Mouse (Mus musculus) right cerebral cortex, postnatal 14 days (tissue): ENCODE measurements around the gene Brip1.

Experiments
- DNase-seq: peaks from one replicate; pipeline ENCODE4 v3.0.0; 2022

Gene Brip1

DNA sequence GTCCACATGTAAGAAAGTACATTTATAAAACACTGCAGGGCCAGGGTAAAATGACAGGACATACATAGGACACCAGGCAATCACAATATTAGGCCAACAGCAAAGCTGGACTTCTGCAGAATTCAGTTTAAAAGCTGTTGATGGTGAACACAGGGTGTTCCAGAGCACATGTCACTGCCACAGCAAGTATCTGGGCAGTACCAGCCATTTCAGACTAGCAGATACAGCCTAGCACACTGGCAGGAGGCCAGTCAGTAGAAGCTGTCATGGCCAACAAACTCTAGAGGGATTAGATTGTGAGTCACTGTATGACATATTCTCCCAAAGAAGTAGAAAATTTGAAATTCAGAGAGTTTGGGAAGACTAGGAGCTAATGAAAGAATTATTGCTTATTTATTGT is 94.4 kb downstream of the Brip1 start:
- peak; percentile 6 for DNase-seq

DNA sequence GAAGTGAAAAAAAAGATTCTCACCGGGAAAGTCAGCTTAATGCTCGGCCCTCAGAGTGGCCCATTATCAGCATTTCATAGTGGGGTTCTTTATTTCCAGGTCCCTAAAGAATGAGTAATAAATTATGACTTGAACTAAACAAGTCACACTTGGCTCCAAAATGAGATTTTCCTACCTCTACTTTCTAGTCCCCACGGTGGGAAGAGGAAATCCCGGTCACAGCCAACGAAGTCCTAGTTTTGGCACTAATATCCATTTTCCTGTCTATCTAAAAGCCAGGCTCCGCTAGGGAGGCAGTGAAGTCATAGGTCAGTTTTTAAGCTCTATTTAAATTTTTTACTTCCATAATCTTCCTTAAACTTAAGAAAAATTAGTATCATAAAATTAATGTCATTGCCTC is 99.8 kb downstream of the Brip1 start:
- no peak for DNase-seq

DNA sequence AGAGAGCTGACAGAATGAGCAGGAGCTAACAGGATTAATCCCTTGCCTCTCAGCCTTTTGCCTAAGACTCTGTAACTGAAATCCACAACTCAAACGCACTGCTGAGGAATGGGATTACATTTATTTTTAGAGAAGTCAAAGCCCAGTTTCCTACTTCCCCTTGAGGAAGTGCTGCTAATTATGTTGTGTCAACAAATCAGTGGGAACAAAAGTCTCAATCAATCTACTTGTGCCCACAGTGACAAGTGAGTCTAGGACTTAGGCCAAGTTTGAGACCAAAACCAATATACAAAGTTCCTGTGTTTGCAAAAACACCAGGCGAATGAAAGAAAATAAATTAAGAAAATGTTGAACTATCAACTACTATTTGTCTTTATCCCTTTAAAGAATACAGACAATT is 101.7 kb downstream of the Brip1 start:
- DNase-seq: no peak

DNA sequence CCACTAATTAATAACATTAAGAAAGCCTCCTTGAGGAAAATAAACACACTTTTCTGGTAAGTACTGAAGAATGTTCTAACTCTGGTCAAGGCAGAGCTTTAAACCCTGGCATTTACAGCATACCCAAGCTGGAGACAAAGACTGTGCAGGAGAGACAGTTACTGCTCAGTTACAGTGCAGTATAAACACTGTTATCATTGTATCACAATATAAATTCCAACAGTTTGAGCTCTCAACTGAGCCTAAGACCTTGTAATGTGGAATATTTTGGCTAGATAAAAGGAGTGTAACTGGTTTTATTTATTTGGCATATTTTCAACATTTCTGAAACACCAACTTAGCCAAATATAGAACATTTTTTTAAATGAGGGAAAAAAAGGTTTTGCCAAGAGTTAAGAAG is 112.2 kb downstream of the Brip1 start:
- no peak for DNase-seq

DNA sequence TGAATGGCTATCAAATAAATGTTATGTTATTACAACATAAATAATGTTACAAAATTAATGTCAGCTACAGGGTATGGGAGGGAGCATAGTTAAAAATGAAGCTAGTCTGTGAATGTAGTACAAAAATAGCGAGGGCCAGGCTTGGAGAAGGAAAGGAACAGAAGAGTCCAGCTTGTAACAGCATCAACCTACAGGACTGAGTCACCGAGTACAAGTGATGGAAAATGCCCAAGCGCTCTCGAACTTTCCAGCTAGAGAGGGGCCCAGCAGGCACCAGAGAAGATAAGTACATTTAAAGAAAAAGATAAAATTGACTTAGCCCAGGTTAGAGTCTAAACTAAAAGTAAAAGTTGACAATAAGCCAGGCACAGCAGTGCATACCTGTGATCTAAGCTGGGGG is 116.5 kb downstream of the Brip1 start:
- no peak for DNase-seq

DNA sequence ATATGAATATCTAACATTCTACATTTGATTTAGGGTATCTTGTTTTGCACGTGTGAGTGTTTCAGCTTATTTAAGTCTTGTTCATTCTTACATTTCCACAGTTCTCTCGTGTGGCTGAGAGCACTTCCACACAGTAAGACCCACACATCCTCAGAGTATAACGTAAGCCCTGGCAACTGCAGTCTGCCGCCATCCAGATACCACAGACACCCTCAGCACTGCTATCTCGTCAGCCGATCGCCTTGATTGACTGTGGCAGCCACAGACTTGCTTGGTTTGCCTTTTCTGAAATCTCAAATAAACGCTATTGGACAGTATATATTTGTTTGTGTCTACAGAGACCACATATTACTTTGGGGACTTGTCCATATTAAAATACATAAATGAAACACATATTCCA is 123.0 kb downstream of the Brip1 start:
- no peak for DNase-seq

DNA sequence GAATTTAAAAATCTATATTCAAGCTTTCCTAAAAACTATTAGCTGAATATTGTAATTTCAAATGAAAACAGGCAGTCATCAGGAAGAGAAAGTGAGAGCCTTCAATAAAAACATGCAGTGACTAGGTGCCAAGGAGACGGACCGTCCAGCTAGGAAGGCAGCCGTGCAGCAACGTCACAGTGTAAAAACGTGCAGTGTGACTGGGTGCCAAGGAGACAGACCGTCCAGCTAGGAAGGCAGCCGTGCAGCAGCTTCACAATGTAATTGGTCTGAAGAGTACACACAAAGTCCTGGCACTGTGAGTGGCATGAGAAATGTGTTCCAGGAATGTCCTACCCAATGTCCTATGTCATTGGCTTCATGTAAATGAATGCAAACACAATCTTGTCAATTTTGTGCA is 124.0 kb downstream of the Brip1 start:
- DNase-seq: no peak

DNA sequence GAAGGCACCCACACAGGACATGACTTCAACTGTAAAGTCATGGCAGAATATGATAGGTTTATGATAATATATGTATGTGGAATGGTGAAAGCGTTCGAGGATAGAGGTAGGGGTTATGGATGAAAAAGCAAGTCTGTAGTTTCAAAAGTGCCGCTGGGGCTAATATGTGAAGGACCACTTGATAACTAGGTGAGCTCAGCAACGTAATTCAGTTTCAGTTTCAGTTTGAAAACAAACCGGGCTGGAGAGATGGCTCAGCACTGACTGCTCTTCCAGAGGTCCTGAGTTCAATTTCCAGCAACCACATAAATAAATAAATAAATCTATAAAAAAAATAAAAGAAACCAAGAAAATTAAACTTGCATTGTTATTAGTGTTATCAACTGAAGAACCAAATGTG is 124.6 kb downstream of the Brip1 start:
- DNase-seq: no peak

DNA sequence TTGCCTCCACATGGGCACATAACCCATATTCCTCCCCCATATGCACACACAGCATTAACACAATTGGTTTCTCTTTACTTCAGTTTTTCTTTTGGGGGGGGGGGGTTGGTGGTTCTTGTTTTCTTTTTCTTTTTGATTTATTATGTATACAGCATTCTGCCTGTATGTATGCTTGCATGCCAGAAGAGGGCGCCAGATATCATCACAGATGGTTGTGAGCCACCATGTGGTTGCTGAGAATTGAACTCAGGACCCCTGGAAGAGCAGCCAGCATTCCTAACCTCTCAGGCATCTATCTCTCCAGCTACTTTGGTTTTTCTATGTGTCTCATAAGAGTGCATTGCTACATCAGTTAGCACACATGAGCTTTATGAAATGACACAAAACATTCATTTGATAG is 125.6 kb downstream of the Brip1 start:
- DNase-seq: no peak

DNA sequence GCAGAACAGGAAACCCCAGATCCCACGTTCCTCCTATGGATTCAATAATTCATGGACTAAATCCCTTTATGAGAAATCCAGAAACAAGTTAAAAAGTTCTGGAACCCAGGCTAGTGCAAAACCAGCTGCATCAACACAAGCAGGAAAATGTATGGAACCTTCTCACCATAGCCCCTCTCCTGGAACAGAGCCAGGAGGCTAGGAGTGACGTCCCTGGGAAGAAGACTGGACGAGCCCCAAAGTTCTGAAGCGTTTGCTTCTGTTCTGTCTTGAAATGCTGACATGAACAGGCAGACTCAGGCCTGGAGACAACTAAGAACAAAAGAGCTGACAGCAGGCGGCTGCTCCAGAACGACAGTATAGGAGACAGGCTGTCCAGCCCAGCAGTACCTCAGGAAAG is 132.3 kb downstream of the Brip1 start:
- DNase-seq: no peak

DNA sequence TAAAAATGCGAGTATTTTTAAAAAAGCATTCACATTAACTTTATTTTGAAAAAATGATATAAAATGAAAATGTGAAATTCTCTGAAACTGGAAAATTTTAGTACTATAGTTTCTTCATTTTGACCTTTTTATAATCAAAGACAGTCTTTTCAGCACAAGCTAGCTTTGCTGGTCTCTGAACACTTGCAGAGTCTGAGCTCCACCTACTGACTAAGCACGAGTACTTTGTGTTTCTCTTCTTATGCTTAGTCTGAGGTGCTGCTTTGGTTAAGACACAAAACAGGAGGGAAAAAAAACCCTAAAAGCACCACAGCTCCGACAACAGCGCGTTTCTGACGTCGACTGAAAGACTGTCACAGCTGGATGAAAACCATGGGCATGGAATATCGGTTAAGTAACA is 133.8 kb downstream of the Brip1 start:
- DNase-seq: no peak

DNA sequence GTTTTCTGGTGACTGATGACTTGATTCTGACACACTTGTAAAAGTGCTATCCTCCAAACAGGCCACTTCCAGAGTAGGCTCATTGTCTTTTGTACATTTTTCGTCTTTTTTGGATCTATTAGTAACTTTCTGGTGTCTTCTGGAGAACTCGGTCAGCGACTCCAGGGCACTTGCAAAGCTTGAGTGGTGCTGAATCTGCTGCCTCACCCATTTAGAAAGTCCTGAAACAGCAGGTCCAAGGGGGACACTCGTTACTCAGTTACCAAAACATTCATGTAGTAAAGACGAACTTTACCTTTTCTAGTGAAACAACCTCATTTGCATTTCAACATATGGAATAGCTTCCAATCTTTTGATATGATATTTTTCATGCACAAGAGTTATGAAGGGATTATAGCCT is 136.1 kb downstream of the Brip1 start:
- no peak for DNase-seq

DNA sequence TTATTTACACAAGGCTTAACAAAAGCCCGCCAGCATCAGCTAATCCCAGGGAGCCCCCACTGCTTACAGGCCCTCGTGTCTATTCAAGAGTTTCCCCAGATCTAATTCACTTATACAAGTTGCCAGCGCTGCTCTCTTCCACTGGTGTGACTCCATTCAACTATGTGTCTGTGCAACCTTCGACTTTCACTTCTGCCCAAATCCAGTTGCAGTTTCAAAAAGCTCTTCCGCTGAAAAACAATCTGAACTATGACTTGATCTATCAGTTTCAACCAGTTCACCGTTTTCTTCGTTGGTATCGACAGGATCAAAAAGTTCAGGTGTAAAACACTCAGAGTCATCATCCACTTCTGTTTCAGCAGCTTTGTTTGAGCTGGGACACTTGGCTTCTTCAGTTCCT is 139.8 kb downstream of the Brip1 start:
- DNase-seq: no peak

DNA sequence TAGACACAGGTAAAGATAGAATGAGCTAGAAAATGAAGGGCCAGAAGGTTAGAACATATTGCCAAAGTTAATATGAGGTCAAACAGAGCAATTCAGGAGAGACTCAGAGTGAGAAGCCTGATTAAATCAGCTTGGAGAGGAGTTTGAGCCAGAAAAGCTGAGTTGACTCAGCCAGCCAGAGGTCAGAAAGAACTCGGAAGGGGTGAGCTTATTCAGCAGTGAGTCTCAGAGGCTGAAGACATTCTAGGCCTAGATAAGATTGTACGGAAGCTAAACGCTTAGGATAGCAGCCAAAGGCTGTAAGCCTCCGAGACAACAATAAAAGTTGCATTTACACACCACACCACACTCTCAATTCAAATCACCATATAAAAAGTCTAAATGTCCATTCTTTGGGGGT is 141.9 kb downstream of the Brip1 start:
- DNase-seq: no peak

DNA sequence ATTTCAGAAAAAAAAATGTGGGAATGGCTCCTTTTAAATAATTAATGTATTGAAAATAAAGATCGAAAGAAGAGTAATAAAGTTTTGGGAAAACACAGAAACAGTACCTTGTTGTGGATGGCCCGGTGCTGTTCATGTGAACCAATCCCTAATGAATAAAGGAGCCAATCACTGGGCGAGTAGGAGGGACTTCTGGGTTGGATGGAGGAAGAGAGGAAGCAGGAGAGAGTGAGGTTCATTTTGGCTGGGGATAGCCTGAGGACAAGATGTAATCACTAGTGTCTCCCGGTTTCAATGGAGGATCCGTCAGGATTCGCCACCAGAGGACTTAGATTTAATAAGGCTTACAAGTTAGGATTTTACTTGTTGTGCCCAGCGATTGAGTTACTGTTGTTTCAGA is 145.2 kb downstream of the Brip1 start:
- DNase-seq: no peak

DNA sequence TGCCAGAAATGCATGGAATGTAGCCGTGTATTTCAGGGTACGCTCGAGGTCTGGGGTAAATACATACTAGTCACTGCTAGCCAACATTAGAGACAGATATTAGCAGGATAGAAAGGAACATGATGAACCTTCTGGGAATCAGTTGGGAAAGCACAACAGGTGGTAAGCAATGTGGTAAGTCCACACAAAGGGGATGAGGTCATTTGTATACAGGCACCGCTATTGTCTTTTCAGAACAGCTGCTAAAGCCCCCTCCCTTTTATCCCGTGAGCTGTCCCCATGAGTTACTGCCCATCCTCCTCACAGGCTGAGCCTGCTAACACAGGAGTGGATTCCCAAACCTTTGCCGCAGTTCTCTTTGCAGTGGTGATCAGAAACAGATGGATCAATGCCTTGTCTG is 149.6 kb downstream of the Brip1 start:
- no peak for DNase-seq

DNA sequence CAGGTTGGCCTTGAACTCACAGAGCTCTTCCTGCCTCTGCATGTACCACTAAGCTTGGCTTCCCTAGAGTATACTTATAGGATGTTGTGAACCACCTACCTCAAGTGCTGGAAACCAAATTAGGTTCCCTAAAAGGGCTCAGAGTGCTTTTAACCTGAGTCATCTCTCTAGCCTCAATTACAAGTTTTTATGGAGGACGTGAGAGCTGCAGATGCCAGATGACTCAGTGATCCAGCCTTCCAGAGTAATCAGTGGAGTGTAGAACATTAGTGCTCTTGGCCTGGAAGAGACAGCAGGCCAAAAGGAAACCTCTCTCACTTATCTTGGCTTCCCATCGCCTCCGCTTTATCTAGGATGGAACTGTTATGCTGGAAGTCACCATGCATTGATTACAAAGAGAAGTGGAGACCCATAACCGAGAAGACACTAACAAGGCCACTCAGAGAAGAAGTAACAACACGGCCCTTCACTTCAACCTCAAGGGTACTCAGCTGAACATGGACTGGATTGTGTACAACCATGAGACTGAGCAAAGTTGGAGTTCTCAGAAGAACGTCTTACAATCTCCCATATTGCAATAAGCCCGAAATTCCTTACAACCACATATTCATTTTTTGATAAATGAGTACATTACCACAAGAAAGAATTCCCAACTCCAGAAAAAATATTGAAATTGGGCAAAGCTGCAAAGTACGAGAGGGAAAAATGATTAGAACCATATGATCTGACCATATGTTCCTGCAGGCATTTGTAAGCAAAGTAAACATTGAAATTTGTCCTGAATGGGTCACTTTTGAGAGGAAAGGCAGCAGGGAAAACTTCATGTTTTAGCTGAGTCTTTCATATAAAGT is 150.3 kb downstream of the Brip1 start:
- no peak for DNase-seq

DNA sequence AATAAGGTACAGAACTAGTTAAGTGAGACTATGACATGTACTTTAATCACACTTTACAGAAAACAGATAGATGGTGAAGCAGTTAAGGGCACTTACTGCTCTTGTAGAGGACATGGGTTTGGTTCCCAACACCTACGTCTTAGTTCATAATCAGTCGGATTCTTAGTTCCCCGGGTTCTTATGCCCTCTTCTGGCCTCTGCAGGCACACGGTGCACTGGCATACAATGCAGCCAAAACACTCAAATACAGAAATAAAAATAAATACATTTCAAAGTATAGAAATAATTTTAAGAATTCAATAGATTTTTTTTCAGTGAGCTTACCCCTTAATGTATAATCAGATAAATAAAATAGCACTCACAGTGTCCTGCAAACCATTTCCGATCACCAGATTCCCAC is 161.0 kb downstream of the Brip1 start:
- no peak for DNase-seq

DNA sequence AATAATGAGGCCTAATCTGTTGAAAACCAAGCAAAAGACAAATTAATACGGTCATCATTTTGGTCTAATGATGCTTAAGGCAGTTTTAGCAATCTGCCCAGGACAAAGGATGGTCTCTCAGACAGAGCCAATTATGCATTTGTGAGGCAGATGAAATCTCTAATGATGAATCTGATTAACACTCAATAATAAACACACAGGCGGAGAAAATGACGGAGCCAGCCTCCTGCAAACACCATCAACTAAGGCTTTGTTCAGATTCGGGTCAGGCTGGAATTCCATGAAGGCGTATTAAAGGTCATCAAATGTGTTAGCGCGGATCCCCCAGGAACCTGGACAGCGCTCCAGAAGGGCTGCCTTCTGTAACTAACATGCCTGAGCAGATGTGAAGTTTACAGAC is 161.6 kb downstream of the Brip1 start:
- DNase-seq: no peak

DNA sequence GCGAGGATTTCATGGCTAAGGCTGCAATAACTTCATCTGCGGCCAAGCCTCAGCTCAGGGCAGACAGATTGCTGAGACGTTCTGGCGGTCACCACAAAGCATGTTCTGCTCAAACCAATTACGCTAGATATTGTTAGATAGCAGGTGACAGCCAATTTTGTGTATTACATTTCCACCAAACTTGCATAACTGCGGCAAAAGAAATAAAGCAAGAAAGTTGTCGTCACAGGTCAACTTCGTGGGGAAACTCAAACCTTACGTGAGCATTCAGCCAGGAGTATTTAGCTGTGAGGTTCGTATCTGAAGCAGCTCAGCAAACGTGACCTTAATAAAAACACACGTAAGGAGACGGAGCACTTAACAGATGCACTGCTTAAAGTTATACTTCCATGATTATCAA is 162.3 kb downstream of the Brip1 start:
- no peak for DNase-seq

DNA sequence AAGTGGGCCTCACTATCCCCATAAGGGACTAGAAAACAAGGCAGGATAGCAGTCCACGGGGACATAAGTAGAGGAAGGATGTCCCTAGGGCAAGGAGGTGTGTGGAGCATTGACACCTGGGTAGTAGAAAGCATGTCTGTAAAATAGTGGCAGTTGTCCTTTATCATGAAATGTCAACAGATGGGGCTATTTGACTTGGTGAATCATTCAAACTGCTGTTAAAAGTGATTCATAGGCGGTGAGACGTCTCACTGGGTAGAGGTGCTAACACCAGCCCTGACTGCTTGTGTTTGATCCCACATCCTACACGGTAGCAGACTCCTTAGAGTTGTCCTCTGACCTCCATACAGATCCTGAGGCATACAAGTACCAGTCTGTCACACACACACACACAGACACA is 168.1 kb downstream of the Brip1 start:
- DNase-seq: no peak

DNA sequence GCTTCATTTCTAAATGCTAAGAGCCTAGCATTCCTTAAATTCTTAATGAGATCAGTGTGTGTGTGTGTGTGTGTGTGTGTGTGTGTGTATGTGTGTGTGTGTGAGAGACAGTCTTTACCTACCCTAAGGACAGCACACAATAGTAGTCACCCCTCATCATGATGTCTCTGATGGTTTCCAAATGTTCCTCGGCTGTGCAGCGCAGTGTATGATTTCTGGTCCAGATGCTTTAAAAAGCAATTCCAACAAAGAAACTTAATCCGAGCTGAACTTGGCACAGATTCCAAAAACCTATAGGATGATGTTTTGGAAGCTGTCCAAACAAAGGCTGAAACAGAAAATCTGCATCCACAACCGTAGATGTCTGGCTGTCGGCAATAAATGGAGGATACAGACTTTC is 173.0 kb downstream of the Brip1 start:
- no peak for DNase-seq

DNA sequence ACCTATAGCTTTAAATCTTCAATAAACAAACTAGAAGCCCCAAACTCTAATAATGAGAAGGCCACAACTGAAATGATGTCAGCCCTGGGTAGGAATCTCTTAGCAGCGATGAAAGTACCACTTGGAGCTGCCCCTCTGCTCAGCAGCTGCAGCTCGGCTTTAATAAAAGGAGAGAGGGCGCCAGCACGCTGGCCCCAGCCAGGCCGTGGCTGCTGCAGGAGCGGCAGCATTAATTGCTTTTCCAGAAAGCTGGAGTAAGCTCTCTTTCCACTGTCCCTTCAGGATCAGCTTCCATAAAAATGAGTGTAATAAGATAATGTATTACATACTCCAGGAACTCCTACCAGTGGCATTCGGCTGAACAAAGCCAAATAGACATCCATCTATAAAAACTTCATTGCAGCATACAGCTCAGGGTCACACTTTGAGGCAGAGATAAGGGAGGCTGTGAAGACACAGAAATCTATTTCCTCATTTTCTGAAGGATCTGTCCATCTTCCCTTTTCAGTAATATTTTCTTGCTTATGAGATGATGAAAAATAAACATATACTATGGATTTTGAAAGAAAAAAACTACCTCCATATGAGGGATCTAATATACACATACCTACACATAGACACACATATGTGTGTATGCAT is 174.3 kb downstream of the Brip1 start:
- no peak for DNase-seq

DNA sequence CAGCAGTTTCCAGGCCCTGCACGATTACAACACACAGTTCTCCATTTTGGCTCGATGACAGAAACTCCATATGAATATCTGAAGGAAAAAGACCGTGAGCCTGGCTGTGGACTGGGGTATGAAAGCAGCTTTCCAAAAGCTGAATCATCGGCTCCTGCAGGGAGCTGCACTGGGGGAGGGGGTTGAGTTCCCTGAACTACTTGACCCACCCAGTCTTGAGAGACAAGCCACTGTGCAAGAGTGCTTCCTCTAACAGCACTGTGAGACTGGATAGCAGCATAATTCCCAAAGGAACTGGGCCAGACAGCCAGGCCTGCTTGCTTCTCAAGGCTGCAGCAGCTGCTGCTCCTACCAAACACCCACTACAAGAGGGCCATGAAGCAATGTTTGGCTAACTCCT is 178.6 kb downstream of the Brip1 start:
- peak; percentile 10 for DNase-seq

DNA sequence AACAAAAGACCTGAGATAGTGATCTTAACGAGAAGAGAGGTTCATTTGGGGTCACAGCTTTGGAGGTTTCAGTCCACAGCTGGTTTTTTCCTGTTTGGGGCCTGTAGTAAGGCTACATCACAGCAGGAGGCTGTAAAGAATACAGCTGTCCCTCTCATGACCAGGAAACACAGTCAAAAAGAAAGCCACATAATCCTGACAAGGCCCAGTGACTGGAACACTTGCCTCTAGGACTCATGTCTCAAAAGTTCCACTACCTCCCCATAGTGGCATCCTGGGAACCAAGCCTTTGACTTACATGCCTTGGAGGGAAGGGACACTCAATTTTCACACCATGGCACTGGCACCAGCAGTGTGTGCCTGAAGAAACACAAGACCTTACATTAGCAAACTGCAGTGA is 181.0 kb downstream of the Brip1 start:
- DNase-seq: no peak
